Mouse (Mus musculus) heart, embryonic 14.5 days (tissue): Measurements from ENCODE around the gene Lrr1. TPM values are rescaled to one million over a fixed set of nuclear protein-coding genes. Genes with fewer than 3 reads are reported as not detected.
A peak's percentile ranks its signal among the peaks of the same experiment; 100 is the strongest.

Source experiments
- ATAC-seq: fragments of 200-750 bp; cut with Nextera tagmentation; 2 replicates; pipeline ENCODE4 v1.8.0; 2017; ENCODE audit warnings: low read depth, moderate TSS enrichment; ENCODE audit not compliant: insufficient number of reproducible peaks, insufficient read depth, low FRiP score
- H3K27ac ChIP-seq, 2 experiments: fragments of 200-500 bp in 1 of 2; fragments of 300-500 bp in 1 of 2; sonication (generic) in 1 of 2; replicated peaks in 1 of 2; 2 replicates each; pipeline ENCODE4 v1.5.1; 2012 to 2014; ENCODE audit warnings: low read depth in 2 of 2, low read length in 2 of 2, control low read depth in 1 of 2, mild to moderate bottlenecking in 1 of 2, mixed read lengths in 1 of 2; ENCODE audit not compliant: control insufficient read depth in 1 of 2, insufficient read depth in 1 of 2
- H3K27me3 ChIP-seq: fragments of 300-500 bp; sonication (generic); 2 replicates; pipeline ENCODE4 v1.6.1; 2014; ENCODE audit warnings: mild to moderate bottlenecking, low read length, control low read depth; ENCODE audit not compliant: control insufficient read depth, insufficient read depth
- H3K36me3 ChIP-seq: fragments of 300-500 bp; sonication (generic); 2 replicates; pipeline ENCODE4 v1.6.1; 2014; ENCODE audit warnings: mild to moderate bottlenecking, control low read depth, low read length, mixed read lengths; ENCODE audit not compliant: control insufficient read depth, insufficient read depth
- H3K4me1 ChIP-seq, 2 experiments: fragments of 200-500 bp in 1 of 2; fragments of 300-500 bp in 1 of 2; sonication (generic) in 1 of 2; 2 replicates each; pipeline ENCODE4 v1.6.1; 2012 to 2014; ENCODE audit warnings: low read length in 2 of 2, control low read depth in 1 of 2, mixed read lengths in 1 of 2; ENCODE audit not compliant: control insufficient read depth in 2 of 2, insufficient read depth in 2 of 2
- H3K4me2 ChIP-seq: fragments of 300-500 bp; sonication (generic); 2 replicates; pipeline ENCODE4 v1.6.1; 2014; ENCODE audit warnings: mild to moderate bottlenecking, low read length
- H3K4me3 ChIP-seq, 2 experiments: fragments of 200-500 bp in 1 of 2; fragments of 300-500 bp in 1 of 2; sonication (generic) in 1 of 2; 2 replicates each; pipeline ENCODE4 v1.5.1; 2012 to 2014; ENCODE audit warnings: low read length in 2 of 2, mild to moderate bottlenecking in 2 of 2, control low read depth in 1 of 2, low read depth in 1 of 2, moderate library complexity in 1 of 2; ENCODE audit not compliant: control insufficient read depth in 1 of 2, insufficient read depth in 1 of 2
- H3K9ac ChIP-seq: fragments of 300-500 bp; sonication (generic); 2 replicates; pipeline ENCODE4 v1.6.1; 2014; ENCODE audit warnings: mild to moderate bottlenecking, low read length
- H3K9me3 ChIP-seq: fragments of 300-500 bp; sonication (generic); 2 replicates; pipeline ENCODE4 v1.6.1; 2016; ENCODE audit warnings: low read length, control low read depth; ENCODE audit not compliant: control insufficient read depth
- WGBS: fragments of 180-500 bp; shearing (Covaris S2); extraction: QIAGEN DNeasy Blood & Tissue Kit; methylation state at CpG from one replicate; pipeline ENCODE4 v1.1.7; 2014; 5-methylcytosine and 5-hydroxymethylcytosine counted together
- polyA plus RNA-seq: library from polyadenylated mRNA; unstranded; fragments of >200 nt; fragmentation: Nextera tagmentation; extraction: Ambion mirVana; gene quantifications from 2 replicates; pipeline ENCODE4 v1.2.1, GENCODE M21; 2014

The Lrr1 gene
- polyA plus RNA-seq, 1 experiment from 2014 or later = 11.3 TPM

- no peak for ATAC-seq
- no peaks in the 10 kb centered on the region for H3K9me3 ChIP-seq
- H3K27ac ChIP-seq = no peak overlapping the region
- 61% methylated on average over 12 of the region's 12 CpGs for WGBS
- no peak overlapping the region for H3K4me2 ChIP-seq
- H3K36me3 ChIP-seq = peaks cover 35% of the 10 kb centered on the region
- H3K4me1 ChIP-seq = no peaks in the 10 kb centered on the region
- H3K4me3 ChIP-seq = no peak overlapping the region
- no peak overlapping the region for H3K9ac ChIP-seq
- H3K27me3 ChIP-seq = no peaks in the 10 kb centered on the region
These were observed 10.8 kb downstream of the Lrr1 start for GRCm38 (mm10) chr12:69179371-69179770.

DNA sequence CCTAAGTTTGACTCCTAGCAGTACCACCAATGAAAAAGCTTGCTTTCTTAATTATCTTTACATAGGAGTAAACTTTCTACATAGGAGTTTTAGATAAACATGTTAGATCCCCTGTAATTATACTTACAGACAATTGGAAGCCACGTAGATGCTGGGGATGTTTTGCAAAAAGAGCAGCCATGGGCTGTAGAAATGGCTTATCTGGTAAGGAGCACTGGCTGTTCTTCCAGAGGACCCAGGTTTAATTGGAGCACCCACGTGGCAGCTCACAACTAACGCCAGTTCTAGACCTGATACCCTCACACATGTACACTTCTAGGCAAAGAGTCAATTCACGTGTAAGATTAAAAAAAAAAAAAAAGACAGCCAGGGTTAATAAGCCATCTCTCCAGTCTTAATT is 13.2 kb downstream of the Lrr1 start:
- peaks cover 25% of the 10 kb centered on the region for H3K36me3 ChIP-seq
- H3K9ac ChIP-seq = no peak overlapping the region
- no peak for ATAC-seq

DNA sequence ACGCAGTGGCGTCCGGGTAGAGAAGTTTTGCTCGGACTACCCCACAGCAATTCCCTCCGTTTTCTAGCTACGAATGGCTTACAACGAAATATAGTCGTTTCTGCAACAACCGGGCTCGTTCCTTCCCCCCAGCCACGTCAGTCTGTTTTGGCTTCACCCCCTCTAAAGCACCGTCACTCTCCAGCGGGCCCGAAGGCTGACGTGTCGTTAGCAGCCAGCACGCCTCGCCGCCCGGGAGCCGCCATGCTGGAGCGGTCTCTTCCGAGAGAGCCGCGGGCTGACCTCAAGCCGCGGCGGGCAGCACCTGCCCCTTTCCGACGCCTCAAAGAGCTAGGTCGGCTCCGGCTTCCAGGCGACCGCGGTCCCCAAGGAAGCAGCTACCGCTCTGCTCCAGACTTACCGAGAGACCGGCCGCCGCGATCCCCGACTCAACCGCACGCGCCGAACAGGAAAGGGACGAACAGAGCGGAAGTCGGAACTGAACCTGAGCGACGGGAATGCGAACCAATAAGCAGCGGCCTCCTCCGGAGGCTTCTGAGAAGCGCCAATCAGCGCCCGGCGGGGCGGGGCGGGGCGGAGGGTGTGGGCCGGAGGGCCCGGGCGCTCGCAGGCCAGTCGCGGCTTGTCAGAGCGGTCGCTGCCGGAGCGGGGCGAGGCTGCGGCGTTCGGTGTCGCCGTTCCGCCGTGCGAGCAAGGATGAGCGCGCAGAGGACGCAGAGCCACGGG is 15.1 kb downstream of the Lrr1 start, which contains the start of the genes Rpl36al and Mgat2:
Gene Rpl36al (minus strand): TSS at position 501 of the 726 bp plus-strand sequence.
Gene Mgat2 (plus strand): TSS at position 575 of the 726 bp plus-strand sequence.
- peak; percentile 96 for ATAC-seq
- Histone ChIP-seq H3K4me3 (peak within 1 kb of the TSS; percentile 93 to 95), H3K4me1 (peaks cover 6 to 19% of the 10 kb centered on the region in 2 experiments), H3K9me3 (no peaks in the 10 kb centered on the region), H3K27ac (peak within 1 kb of the TSS; percentile 89 to 90), H3K9ac (peak within 1 kb of the TSS; percentile 92), H3K27me3 (no peaks in the 10 kb centered on the region), H3K36me3 (peaks cover 35% of the 10 kb centered on the region), H3K4me2 (peak within 1 kb of the TSS; percentile 96)
- WGBS = under 1% methylated on average over 84 of the region's 84 CpGs

More for the DNA sequence above, 13.2 kb downstream of the Lrr1 start:
- no peak overlapping the region for H3K4me3 ChIP-seq
- H3K9me3 ChIP-seq = no peaks in the 10 kb centered on the region
- H3K27ac ChIP-seq = no peak overlapping the region
- 83% methylated on average over 4 of the region's 4 CpGs for WGBS
- H3K4me2 ChIP-seq = no peak overlapping the region
- H3K27me3 ChIP-seq = no peaks in the 10 kb centered on the region
- peaks cover 6 to 14% of the 10 kb centered on the region in 2 experiments for H3K4me1 ChIP-seq

GRCm38 (mm10) chr12:69184342-69185295 is 16.0 kb downstream of the Lrr1 start:
- WGBS = 3% methylated on average over 79 of the region's 86 CpGs

DNA sequence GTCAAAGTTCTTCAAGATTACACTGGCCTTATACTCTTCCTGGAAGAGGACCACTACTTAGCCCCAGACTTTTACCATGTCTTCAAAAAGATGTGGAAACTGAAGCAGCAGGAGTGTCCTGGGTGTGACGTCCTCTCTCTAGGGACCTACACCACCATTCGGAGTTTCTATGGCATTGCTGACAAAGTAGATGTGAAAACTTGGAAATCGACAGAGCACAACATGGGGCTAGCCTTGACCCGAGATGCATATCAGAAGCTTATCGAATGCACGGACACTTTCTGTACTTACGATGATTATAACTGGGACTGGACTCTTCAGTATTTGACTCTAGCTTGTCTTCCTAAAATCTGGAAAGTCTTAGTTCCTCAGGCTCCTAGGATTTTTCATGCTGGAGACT is 16.8 kb downstream of the Lrr1 start:
- H3K4me2 ChIP-seq = peak overlapping the region; percentile 96
- WGBS = 68% methylated on average over 7 of the region's 7 CpGs
- peak overlapping the region; percentile 93 to 95 for H3K4me3 ChIP-seq
- H3K4me1 ChIP-seq = peaks cover 6 to 19% of the 10 kb centered on the region in 2 experiments
- H3K9ac ChIP-seq = peak overlapping the region; percentile 92
- peaks cover 50% of the 10 kb centered on the region for H3K36me3 ChIP-seq
- ATAC-seq = no peak
- no peaks in the 10 kb centered on the region for H3K27me3 ChIP-seq
- H3K9me3 ChIP-seq = no peaks in the 10 kb centered on the region
- H3K27ac ChIP-seq = no peak overlapping the region

More at GRCm38 (mm10) chr12:69184342-69185295, 16.0 kb downstream of the Lrr1 start:
- Histone ChIP-seq H3K4me3 (peak overlapping the region; percentile 93 to 95), H3K9ac (peak overlapping the region; percentile 92), H3K4me2 (peak overlapping the region; percentile 96), H3K9me3 (no peaks in the 10 kb centered on the region), H3K36me3 (peaks cover 43% of the 10 kb centered on the region), H3K27me3 (no peaks in the 10 kb centered on the region), H3K27ac (peak overlapping the region; percentile 89 to 90), H3K4me1 (peaks cover 6 to 19% of the 10 kb centered on the region in 2 experiments)
- peak; percentile 61 for ATAC-seq

- 0 out of 2 replicates have a peak overlapping the region, but pooled peaks have one; percentile 16 for H3K4me2 ChIP-seq
- no peak overlapping the region for H3K27ac ChIP-seq
- H3K4me1 ChIP-seq = peaks cover 6 to 19% of the 10 kb centered on the region in 2 experiments
- no peak for ATAC-seq
- H3K4me3 ChIP-seq = no peak overlapping the region
- peaks cover 50% of the 10 kb centered on the region for H3K36me3 ChIP-seq
- H3K27me3 ChIP-seq = no peaks in the 10 kb centered on the region
- H3K9me3 ChIP-seq = no peaks in the 10 kb centered on the region
- H3K9ac ChIP-seq = peak overlapping the region; percentile 36; the same call in 1 of the 2 replicates
- WGBS = 65% methylated on average over 5 of the region's 5 CpGs
These were observed 18.3 kb downstream of the Lrr1 start for GRCm38 (mm10) chr12:69186811-69187471.

- Histone ChIP-seq H3K36me3 (peaks cover 51% of the 10 kb centered on the region), H3K4me1 (peaks cover 3 to 15% of the 10 kb centered on the region in 2 experiments), H3K4me2 (no peak overlapping the region), H3K27ac (peak overlapping the region; percentile 14 to 65; a peak in 3 of 4 replicates), H3K9me3 (no peaks in the 10 kb centered on the region), H3K4me3 (no peak overlapping the region), H3K9ac (no peak overlapping the region), H3K27me3 (no peaks in the 10 kb centered on the region)
- WGBS = 54% methylated on average over 9 of the region's 9 CpGs
- no peak for ATAC-seq
These were observed 21.5 kb downstream of the Lrr1 start for GRCm38 (mm10) chr12:69190074-69190473.
